Mouse (Mus musculus) intestine, postnatal 0 days (tissue): Measurements from ENCODE around the gene Gpr25. TPM values are rescaled to one million over a fixed set of nuclear protein-coding genes. Genes with fewer than 3 reads are reported as not detected.
A peak's percentile ranks its signal among the peaks of the same experiment; 100 is the strongest.

ENCODE experiments used
- ATAC-seq: fragments of 200-750 bp; cut with Nextera tagmentation; 2 replicates; pipeline ENCODE4 v1.8.0; 2017; ENCODE audit warnings: mild to moderate bottlenecking, moderate TSS enrichment, moderate library complexity
- H3K27ac ChIP-seq: fragments of 300-500 bp; sonication (generic); 2 replicates; pipeline ENCODE4 v1.5.1; 2014; ENCODE audit warnings: mild to moderate bottlenecking, low read depth, low read length, moderate library complexity
- H3K27me3 ChIP-seq: fragments of 300-500 bp; sonication (generic); replicated peaks from 2 replicates; pipeline ENCODE4 v1.6.1; 2014; ENCODE audit warnings: low read length, mixed read lengths; ENCODE audit not compliant: control insufficient read depth, insufficient read depth
- H3K36me3 ChIP-seq: fragments of 300-500 bp; sonication (generic); 2 replicates; pipeline ENCODE4 v1.6.1; 2014; ENCODE audit warnings: mild to moderate bottlenecking, moderate library complexity; ENCODE audit not compliant: control insufficient read depth, insufficient read depth
- H3K4me1 ChIP-seq: fragments of 300-500 bp; sonication (generic); replicated peaks from 2 replicates; pipeline ENCODE4 v1.6.1; 2014; ENCODE audit warnings: antibody characterized with exemption, low read length, mixed read lengths; ENCODE audit not compliant: control insufficient read depth, insufficient read depth
- H3K4me2 ChIP-seq: fragments of 300-500 bp; sonication (generic); replicated peaks from 2 replicates; pipeline ENCODE4 v1.6.1; 2014; ENCODE audit warnings: low read depth, mild to moderate bottlenecking, moderate library complexity
- H3K4me3 ChIP-seq: fragments of 300-500 bp; sonication (generic); 2 replicates; pipeline ENCODE4 v1.5.1; 2014; ENCODE audit warnings: low read depth, low read length
- H3K9ac ChIP-seq: fragments of 300-500 bp; sonication (generic); 2 replicates; pipeline ENCODE4 v1.6.1; 2014; ENCODE audit warnings: mild to moderate bottlenecking, low read depth, low read length
- H3K9me3 ChIP-seq: fragments of 300-500 bp; sonication (generic); 2 replicates; pipeline ENCODE4 v1.6.1; 2016; ENCODE audit warnings: mixed run types; ENCODE audit not compliant: control insufficient read depth
- CTCF ChIP-seq: sonication (generic); IDR thresholded peaks from 2 replicates; pipeline ENCODE4 v1.5.1; 2016; ENCODE audit warnings: low read depth, mild to moderate bottlenecking, control low read depth, antibody characterized with exemption, moderate library complexity
- WGBS: fragments of 180-500 bp; shearing (Covaris S2); extraction: QIAGEN DNeasy Blood & Tissue Kit; methylation state at CpG from one replicate; pipeline ENCODE4 v1.1.7; 2014; 5-methylcytosine and 5-hydroxymethylcytosine counted together
- polyA plus RNA-seq: library from polyadenylated mRNA; unstranded; fragments of >200 nt; fragmentation: Nextera tagmentation; extraction: Ambion mirVana; gene quantifications from 2 replicates; pipeline ENCODE4 v1.2.1, GENCODE M21; 2015

The Gpr25 gene
- polyA plus RNA-seq, 1 experiment from 2014 or later, result not detected

GRCm38 (mm10) chr1:136241801-136242200 lies 18.9 kb downstream of the Gpr25 start:
- Histone ChIP-seq H3K9me3 (no peaks in the 10 kb centered on the region), H3K9ac (no peak overlapping the region), H3K4me2 (no peak overlapping the region), H3K27ac (no peak overlapping the region), H3K27me3 (no peaks in the 10 kb centered on the region), H3K4me3 (no peak overlapping the region), H3K36me3 (no peaks in the 10 kb centered on the region), H3K4me1 (no peaks in the 10 kb centered on the region)
- 86% methylated on average over 7 of the region's 7 CpGs for WGBS
- no peak for TF ChIP-seq CTCF
- no peak for ATAC-seq

GRCm38 (mm10) chr1:136238495-136238894 lies 22.2 kb downstream of the Gpr25 start:
- no peaks in the 10 kb centered on the region for H3K36me3 ChIP-seq
- WGBS, result 75% methylated on average over 4 of the region's 4 CpGs
- TF ChIP-seq CTCF, result no peak
- no peak overlapping the region for H3K4me3 ChIP-seq
- no peak overlapping the region for H3K4me2 ChIP-seq
- no peak for ATAC-seq
- no peaks in the 10 kb centered on the region for H3K9me3 ChIP-seq
- H3K27ac ChIP-seq, result no peak overlapping the region
- H3K9ac ChIP-seq, result no peak overlapping the region
- H3K4me1 ChIP-seq, result 0 out of 2 replicates have a peak, but pooled peaks cover 5% of the 10 kb centered on the region
- no peaks in the 10 kb centered on the region for H3K27me3 ChIP-seq

- Histone ChIP-seq H3K9me3 (no peaks in the 10 kb centered on the region), H3K27ac (no peak overlapping the region), H3K4me2 (peak overlapping the region; percentile 92), H3K4me1 (0 out of 2 replicates have a peak, but pooled peaks cover 5% of the 10 kb centered on the region), H3K9ac (peak overlapping the region; percentile 58), H3K27me3 (no peaks in the 10 kb centered on the region), H3K4me3 (peak overlapping the region; percentile 54), H3K36me3 (no peaks in the 10 kb centered on the region)
- TF ChIP-seq CTCF, result 0 out of 2 replicates have a peak, but pooled peaks have one; percentile 69
- WGBS, result 2% methylated on average over 9 of the region's 9 CpGs
- no peak for ATAC-seq
These were observed 26.0 kb downstream of the Gpr25 start for GRCm38 (mm10) chr1:136234595-136235092.

GRCm38 (mm10) chr1:136233892-136234594 lies 26.6 kb downstream of the Gpr25 start, which contains the start of gene Inava:
Gene Inava (minus strand): TSS chr1:136234264.
- H3K27me3 ChIP-seq, result no peaks in the 10 kb centered on the region
- peak within 1 kb of the TSS; percentile 58 for H3K9ac ChIP-seq
- under 1% methylated on average over 51 of the region's 51 CpGs for WGBS
- 0 out of 2 replicates have a peak, but pooled peaks cover 5% of the 10 kb centered on the region for H3K4me1 ChIP-seq
- H3K4me2 ChIP-seq, result peak within 1 kb of the TSS; percentile 92
- peak; percentile 24; the same call in 1 of the 2 replicates for ATAC-seq
- no peaks in the 10 kb centered on the region for H3K36me3 ChIP-seq
- no peaks in the 10 kb centered on the region for H3K9me3 ChIP-seq
- no peak; the same call in none of the 2 replicates for TF ChIP-seq CTCF
- H3K4me3 ChIP-seq, result peak within 1 kb of the TSS; percentile 54
- no peak within 1 kb of the TSS for H3K27ac ChIP-seq

GRCm38 (mm10) chr1:136232986-136233790 lies 27.5 kb downstream of the Gpr25 start:
- peak overlapping the region; percentile 54 for H3K4me3 ChIP-seq
- WGBS, result 6% methylated on average over 23 of the region's 23 CpGs
- H3K4me1 ChIP-seq, result 0 out of 2 replicates have a peak, but pooled peaks cover 5% of the 10 kb centered on the region
- no peaks in the 10 kb centered on the region for H3K27me3 ChIP-seq
- H3K27ac ChIP-seq, result no peak overlapping the region
- H3K36me3 ChIP-seq, result no peaks in the 10 kb centered on the region
- peak overlapping the region; percentile 92 for H3K4me2 ChIP-seq
- TF ChIP-seq CTCF, result no peak
- H3K9me3 ChIP-seq, result no peaks in the 10 kb centered on the region
- H3K9ac ChIP-seq, result peak overlapping the region; percentile 31; the same call in 1 of the 2 replicates
- ATAC-seq, result no peak
